Mouse (Mus musculus) forelimb bud, embryonic 11.5 days (tissue): Measurements from ENCODE around the gene Vps4a.
A peak's percentile ranks its signal among the peaks of the same experiment; 100 is the strongest.
"Not testable (repeated sequence)": the region's sequence is repeated elsewhere in the genome, so short reads cannot be mapped to it uniquely, and the experiment has no call there.

Source experiments
- DNase-seq: peaks from one replicate; pipeline ENCODE4 v3.0.0-alpha.2; 2012; ENCODE audit warnings: low read depth, low spot score

The Vps4a gene

GRCm38 (mm10) chr8:107030650-107031576, at the start of gene Vps4a:
Gene Vps4a (plus strand): TSS chr8:107031222.
- peak; percentile 91 for DNase-seq

GRCm38 (mm10) chr8:106985404-106985821, 45.6 kb upstream of the Vps4a start:
- no peak for DNase-seq

- DNase-seq, result no peak
Observed at GRCm38 (mm10) chr8:106985951-106986350, 45.1 kb upstream of the Vps4a start.

- DNase-seq, result no peak
Observed at GRCm38 (mm10) chr8:106987557-106987956, 43.5 kb upstream of the Vps4a start.

- no peak for DNase-seq
Observed at GRCm38 (mm10) chr8:106991393-106991792, 39.6 kb upstream of the Vps4a start.

- DNase-seq, result not testable (repeated sequence)
Observed at GRCm38 (mm10) chr8:106996339-106996738, 34.7 kb upstream of the Vps4a start.

- no peak for DNase-seq
Observed at GRCm38 (mm10) chr8:106997416-106997815, 33.6 kb upstream of the Vps4a start.

- no peak for DNase-seq
Observed at GRCm38 (mm10) chr8:106999068-106999467, 32.0 kb upstream of the Vps4a start.

GRCm38 (mm10) chr8:107002532-107002931, 28.5 kb upstream of the Vps4a start:
- DNase-seq, result peak; percentile 84

- no peak for DNase-seq
Observed at GRCm38 (mm10) chr8:107007795-107008194, 23.2 kb upstream of the Vps4a start.

GRCm38 (mm10) chr8:107012666-107013065, 18.4 kb upstream of the Vps4a start:
- DNase-seq, result no peak

GRCm38 (mm10) chr8:107014915-107015314, 16.1 kb upstream of the Vps4a start:
- DNase-seq, result no peak

- DNase-seq, result no peak
Observed at GRCm38 (mm10) chr8:107023479-107023878, 7.5 kb upstream of the Vps4a start.

- DNase-seq, result no peak
Observed at GRCm38 (mm10) chr8:107029310-107029709, 1.7 kb upstream of the Vps4a start.

- no peak for DNase-seq
Observed at GRCm38 (mm10) chr8:107030058-107030457, 964 bp upstream of the Vps4a start.

GRCm38 (mm10) chr8:107031577-107032090, 612 bp downstream of the Vps4a start:
- no peak for DNase-seq

- DNase-seq, result not testable (repeated sequence)
Observed at GRCm38 (mm10) chr8:107033609-107034008, 2.6 kb downstream of the Vps4a start.

- DNase-seq, result no peak
Observed at GRCm38 (mm10) chr8:107035641-107036040, 4.6 kb downstream of the Vps4a start.

GRCm38 (mm10) chr8:107036626-107037025, 5.6 kb downstream of the Vps4a start:
- DNase-seq, result no peak

GRCm38 (mm10) chr8:107040632-107041031, 9.6 kb downstream of the Vps4a start:
- no peak for DNase-seq

- no peak for DNase-seq
Observed at GRCm38 (mm10) chr8:107045478-107045877, 14.5 kb downstream of the Vps4a start.

GRCm38 (mm10) chr8:107046976-107047375, 16.0 kb downstream of the Vps4a start:
- no peak for DNase-seq
